Mouse (Mus musculus) embryo, embryonic 10.5 days (tissue): Measurements from ENCODE around the gene Usf3.

Experiments used
- DNase-seq: peaks from one replicate; pipeline ENCODE4 v3.0.0-alpha.2; 2015; ENCODE audit warnings: low spot score

Gene Usf3

GRCm38 (mm10) chr16:44238835-44239263 is 65.8 kb downstream of the Usf3 start:
- DNase-seq = no peak

- no peak for DNase-seq
Measured at GRCm38 (mm10) chr16:44240406-44240805, 67.4 kb downstream of the Usf3 start.

DNA sequence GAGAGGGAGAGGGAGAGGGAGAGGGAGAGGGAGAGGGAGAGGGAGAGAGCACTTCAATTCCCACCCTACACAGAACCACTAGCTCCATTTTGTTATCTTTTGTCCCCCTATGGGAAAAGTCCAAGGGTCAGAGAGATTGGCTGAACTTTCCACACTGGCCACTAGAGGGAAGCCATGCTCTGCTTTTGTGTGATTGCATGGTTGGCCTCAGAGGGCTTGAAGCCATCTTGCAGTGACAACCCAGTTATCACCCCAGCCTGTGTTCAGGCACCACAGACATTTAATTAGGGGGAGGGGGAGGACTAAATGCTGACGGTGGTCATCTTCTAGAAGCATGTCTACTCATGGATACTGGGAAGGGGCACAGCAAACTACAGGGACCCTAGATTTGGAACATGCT is 69.6 kb downstream of the Usf3 start:
- peak; percentile 93 for DNase-seq

- no peak for DNase-seq
Measured at GRCm38 (mm10) chr16:44243323-44243722, 70.3 kb downstream of the Usf3 start.

GRCm38 (mm10) chr16:44249985-44250384 is 76.9 kb downstream of the Usf3 start:
- no peak for DNase-seq

- DNase-seq = no peak
Measured at GRCm38 (mm10) chr16:44252735-44253134, 79.7 kb downstream of the Usf3 start.

GRCm38 (mm10) chr16:44253797-44254634 is 81.0 kb downstream of the Usf3 start:
- no peak for DNase-seq

DNA sequence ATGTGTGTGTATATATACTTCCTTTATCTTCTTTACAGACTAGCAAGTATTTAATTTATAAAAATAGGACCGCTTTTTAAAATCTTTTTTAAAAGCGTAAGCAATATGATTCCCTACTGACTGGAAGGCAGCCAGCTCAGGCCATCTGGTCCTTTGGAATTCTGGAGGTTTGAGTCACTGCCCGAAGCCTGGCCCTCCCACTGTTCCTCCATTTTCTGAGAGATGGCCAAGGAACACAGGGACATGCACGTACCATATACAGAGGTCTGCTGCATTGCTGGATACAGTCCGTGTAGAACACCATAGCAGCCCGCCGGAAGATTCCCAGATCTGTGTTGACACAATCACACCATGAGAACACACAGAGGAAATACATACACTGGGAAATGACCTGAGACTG is 81.7 kb downstream of the Usf3 start:
- no peak for DNase-seq

GRCm38 (mm10) chr16:44257476-44257875 is 84.4 kb downstream of the Usf3 start:
- no peak for DNase-seq

DNA sequence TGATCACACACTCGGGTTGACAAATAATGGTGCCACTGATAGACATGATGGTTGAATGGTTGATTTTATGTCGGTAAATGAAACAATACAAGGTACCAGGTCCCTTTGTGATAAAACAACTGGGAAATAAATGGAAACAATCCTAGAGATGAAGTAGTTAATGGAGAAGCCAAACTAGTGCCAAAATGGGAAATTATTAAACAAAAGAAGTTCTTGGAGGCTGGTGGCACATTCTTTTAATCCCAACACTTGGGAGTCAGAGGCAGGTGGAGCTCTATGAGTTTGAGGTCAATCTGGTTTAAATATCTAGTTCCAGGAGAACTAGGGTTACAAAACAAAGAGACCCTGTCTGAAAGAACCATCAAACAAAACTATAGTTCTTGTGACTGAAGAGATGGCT is 91.9 kb downstream of the Usf3 start:
- no peak for DNase-seq

DNA sequence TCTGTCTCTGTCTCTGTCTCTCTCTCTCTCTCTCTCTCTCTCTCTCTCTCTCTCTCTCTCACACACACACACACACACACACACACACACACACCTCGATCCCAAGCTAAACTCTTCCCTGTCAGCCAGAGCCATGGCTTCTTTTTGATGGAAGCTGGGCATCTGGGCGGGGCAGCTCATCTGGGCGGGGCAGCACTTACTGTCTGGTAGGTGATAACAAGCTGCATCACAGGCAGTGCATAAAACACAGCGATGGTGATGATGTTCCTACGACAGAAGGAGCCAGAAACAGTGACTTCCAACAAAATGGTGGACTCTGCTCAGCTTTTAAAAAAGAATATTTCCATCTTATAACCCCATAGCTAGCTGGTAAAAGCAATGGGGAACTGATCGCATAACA is 92.5 kb downstream of the Usf3 start:
- DNase-seq = no peak

DNA sequence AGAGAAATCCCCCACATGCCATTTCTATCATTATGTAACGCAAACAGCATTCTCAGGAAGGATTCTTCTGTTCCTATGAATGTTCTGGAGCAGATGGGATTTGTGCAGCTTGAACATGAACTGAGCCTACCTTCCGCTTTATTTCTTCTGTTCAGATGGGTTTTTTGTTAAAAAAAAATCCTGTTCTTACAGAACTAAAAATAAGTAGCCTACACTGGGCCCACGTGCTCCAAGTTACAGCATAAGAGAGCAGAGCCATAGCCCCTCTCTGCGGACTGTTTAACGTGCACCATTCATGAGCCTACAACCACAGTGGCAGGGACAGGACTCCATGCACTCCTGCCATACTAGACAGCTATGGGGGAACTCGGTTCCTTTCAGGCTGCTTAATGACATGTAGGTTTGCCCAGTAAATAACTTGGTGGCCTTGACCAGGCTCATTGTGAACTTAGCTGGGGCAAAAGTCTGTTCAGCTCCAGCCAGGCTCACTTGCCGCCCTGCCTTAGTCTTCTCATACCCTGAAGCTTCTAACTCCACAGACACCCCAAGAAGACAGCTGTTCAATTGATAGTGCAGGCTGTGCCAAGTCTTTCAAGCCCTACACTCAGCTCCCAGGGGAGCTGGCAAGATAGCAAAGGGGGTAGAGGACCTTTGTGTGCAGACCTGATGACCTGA is 95.6 kb downstream of the Usf3 start:
- DNase-seq = no peak

- DNase-seq = no peak
Measured at GRCm38 (mm10) chr16:44269578-44269977, 96.5 kb downstream of the Usf3 start.

DNA sequence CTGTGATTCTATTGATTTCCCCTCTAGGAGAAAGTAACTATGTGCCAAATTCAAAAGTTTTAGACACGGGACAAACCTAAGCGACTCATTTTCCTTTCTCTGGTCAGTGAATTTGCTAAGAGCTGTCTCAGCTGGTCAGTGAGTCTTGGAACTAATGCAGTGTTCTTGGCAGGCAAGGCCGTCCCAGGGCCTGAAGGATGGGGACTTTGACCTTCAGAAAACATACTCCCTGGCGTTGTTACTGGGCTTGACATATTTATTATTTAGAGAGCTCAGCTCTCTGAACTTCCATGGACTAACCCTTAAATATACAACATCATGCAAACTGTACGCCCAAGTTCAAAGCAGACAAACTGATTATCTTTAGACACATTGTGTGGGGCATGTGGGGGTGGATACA is 97.6 kb downstream of the Usf3 start:
- DNase-seq = no peak

DNA sequence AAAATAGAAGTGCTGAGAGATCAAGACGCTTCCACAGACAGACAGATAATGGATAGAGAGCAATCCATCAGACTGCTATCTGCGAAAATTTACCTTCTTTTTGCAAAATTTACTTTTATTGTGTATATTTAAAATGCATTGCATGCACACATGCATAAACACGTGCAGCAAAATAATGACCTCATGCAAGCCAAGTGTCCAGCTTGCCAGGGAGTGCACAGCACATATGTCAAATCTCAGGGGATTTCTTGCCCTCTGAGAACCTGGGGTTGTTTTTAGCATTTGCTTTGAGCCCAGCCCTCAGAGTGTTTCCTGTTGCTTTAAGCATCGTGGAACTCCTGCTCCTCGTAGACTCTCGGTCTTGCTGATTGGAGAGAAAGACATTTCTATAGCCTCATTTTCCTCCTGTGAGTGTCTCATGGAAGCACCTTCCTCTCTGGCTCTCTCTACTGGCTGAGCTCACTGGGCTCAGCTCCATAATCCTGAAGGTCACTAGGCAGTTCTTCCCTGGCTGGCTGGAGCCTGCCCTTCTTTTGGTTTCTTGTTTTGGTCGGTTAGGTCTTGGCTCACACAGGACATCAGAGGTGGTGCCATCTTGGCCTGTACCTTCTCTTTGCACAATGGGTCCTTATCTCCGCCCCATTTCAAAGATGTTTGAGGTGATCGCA is 98.5 kb downstream of the Usf3 start:
- DNase-seq = no peak
